Mouse (Mus musculus) hindbrain, embryonic 10.5 days (tissue): ENCODE results near the gene Il17re. TPM values are rescaled to one million over a fixed set of nuclear protein-coding genes. Genes with fewer than 3 reads are reported as not detected.

Experiments
- DNase-seq: peaks from one replicate; pipeline ENCODE4 v3.0.0-alpha.2; 2017; ENCODE audit warnings: low spot score
- H3K27ac ChIP-seq: fragments of 300-500 bp; sonication (generic); 2 replicates; pipeline ENCODE4 v1.5.1; 2016; ENCODE audit warnings: mild to moderate bottlenecking, moderate library complexity
- H3K27me3 ChIP-seq: fragments of 300-500 bp; sonication (generic); 2 replicates; pipeline ENCODE4 v1.6.1; 2016; ENCODE audit warnings: mild to moderate bottlenecking; ENCODE audit not compliant: poor library complexity, insufficient read depth, severe bottlenecking
- H3K36me3 ChIP-seq: fragments of 300-500 bp; sonication (generic); 2 replicates; pipeline ENCODE4 v1.6.1; 2016; ENCODE audit warnings: mild to moderate bottlenecking, moderate library complexity
- H3K4me1 ChIP-seq: fragments of 300-500 bp; sonication (generic); replicated peaks from 2 replicates; pipeline ENCODE4 v1.6.1; 2016; ENCODE audit warnings: mild to moderate bottlenecking
- H3K4me3 ChIP-seq: fragments of 300-500 bp; sonication (generic); 2 replicates; pipeline ENCODE4 v1.5.1; 2016; ENCODE audit warnings: mild to moderate bottlenecking, moderate library complexity
- H3K9me3 ChIP-seq: fragments of 300-500 bp; sonication (generic); 2 replicates; pipeline ENCODE4 v1.6.1; 2016; ENCODE audit warnings: mild to moderate bottlenecking, moderate library complexity
- WGBS: fragments of 180-500 bp; shearing (Covaris S2); methylation state at CpG from one replicate; pipeline ENCODE4 v1.1.7; 2016; 5-methylcytosine and 5-hydroxymethylcytosine counted together
- polyA plus RNA-seq: library from polyadenylated mRNA; unstranded; fragments of >200 nt; fragmentation: Nextera tagmentation; extraction: Ambion mirVana; gene quantifications from 2 replicates; pipeline ENCODE4 v1.2.1, GENCODE M21; 2016

Gene Il17re
- polyA plus RNA-seq, 1 experiment from 2014 or later, result 1.7 TPM

- no peak for DNase-seq
- Histone ChIP-seq H3K4me3 (no peak overlapping the region), H3K36me3 (no peaks in the 10 kb centered on the region), H3K27ac (no peak overlapping the region), H3K4me1 (peaks cover 30% of the 10 kb centered on the region), H3K9me3 (no peaks in the 10 kb centered on the region), H3K27me3 (peaks cover 40% of the 10 kb centered on the region)
- 83% methylated on average over 10 of the region's 10 CpGs for WGBS
Observed at GRCm38 (mm10) chr6:113478906-113479305, 20.6 kb downstream of the Il17re start.

GRCm38 (mm10) chr6:113480555-113481373 is 22.5 kb downstream of the Il17re start:
- Histone ChIP-seq H3K27ac (no peak overlapping the region), H3K4me1 (peaks cover 45% of the 10 kb centered on the region), H3K36me3 (no peaks in the 10 kb centered on the region), H3K27me3 (peaks cover 40% of the 10 kb centered on the region), H3K4me3 (no peak overlapping the region), H3K9me3 (no peaks in the 10 kb centered on the region)
- WGBS, result 68% methylated on average over 18 of the region's 18 CpGs
- DNase-seq, result no peak

GRCm38 (mm10) chr6:113482477-113483099 is 24.3 kb downstream of the Il17re start:
- peak overlapping the region; percentile 94 for H3K27ac ChIP-seq
- H3K27me3 ChIP-seq, result peaks cover 40% of the 10 kb centered on the region
- no peak for DNase-seq
- peaks cover 11% of the 10 kb centered on the region; the same call in 1 of the 2 replicates for H3K36me3 ChIP-seq
- H3K9me3 ChIP-seq, result no peaks in the 10 kb centered on the region
- WGBS, result under 1% methylated on average over 65 of the region's 65 CpGs
- H3K4me3 ChIP-seq, result peak overlapping the region; percentile 62
- H3K4me1 ChIP-seq, result peaks cover 51% of the 10 kb centered on the region

GRCm38 (mm10) chr6:113483100-113483615 is 24.9 kb downstream of the Il17re start, which contains the start of gene Creld1:
Gene Creld1, plus strand, starts transcription at chr6:113483297.
- DNase-seq, result peak; percentile 95
- peaks cover 53% of the 10 kb centered on the region for H3K4me1 ChIP-seq
- H3K4me3 ChIP-seq, result peak within 1 kb of the TSS; percentile 62
- H3K27ac ChIP-seq, result peak within 1 kb of the TSS; percentile 94
- WGBS, result under 1% methylated on average over 26 of the region's 26 CpGs
- no peaks in the 10 kb centered on the region for H3K9me3 ChIP-seq
- H3K36me3 ChIP-seq, result peaks cover 16% of the 10 kb centered on the region
- H3K27me3 ChIP-seq, result peaks cover 40% of the 10 kb centered on the region

- H3K4me3 ChIP-seq, result peak overlapping the region; percentile 62
- H3K27me3 ChIP-seq, result peaks cover 38% of the 10 kb centered on the region
- DNase-seq, result peak; percentile 38
- H3K4me1 ChIP-seq, result peaks cover 53% of the 10 kb centered on the region
- H3K36me3 ChIP-seq, result peaks cover 22% of the 10 kb centered on the region
- H3K27ac ChIP-seq, result peak overlapping the region; percentile 94
- H3K9me3 ChIP-seq, result no peaks in the 10 kb centered on the region
- 15% methylated on average over 10 of the region's 10 CpGs for WGBS
Observed at GRCm38 (mm10) chr6:113483729-113484128, 25.4 kb downstream of the Il17re start.

GRCm38 (mm10) chr6:113487125-113487576 is 28.9 kb downstream of the Il17re start:
- WGBS, result 70% methylated on average over 7 of the region's 7 CpGs
- no peak overlapping the region for H3K4me3 ChIP-seq
- no peak overlapping the region for H3K27ac ChIP-seq
- H3K27me3 ChIP-seq, result peaks cover 5% of the 10 kb centered on the region; the same call in 1 of the 2 replicates
- peaks cover 54% of the 10 kb centered on the region for H3K36me3 ChIP-seq
- DNase-seq, result no peak
- H3K9me3 ChIP-seq, result no peaks in the 10 kb centered on the region
- peaks cover 39% of the 10 kb centered on the region for H3K4me1 ChIP-seq

GRCm38 (mm10) chr6:113489410-113489809 is 31.1 kb downstream of the Il17re start:
- peaks cover 30% of the 10 kb centered on the region for H3K4me1 ChIP-seq
- 95% methylated on average over 14 of the region's 14 CpGs for WGBS
- DNase-seq, result no peak
- H3K4me3 ChIP-seq, result no peak overlapping the region
- no peak overlapping the region for H3K27ac ChIP-seq
- H3K9me3 ChIP-seq, result no peaks in the 10 kb centered on the region
- H3K27me3 ChIP-seq, result peaks cover 8% of the 10 kb centered on the region; the same call in 1 of the 2 replicates
- peaks cover 66% of the 10 kb centered on the region for H3K36me3 ChIP-seq

GRCm38 (mm10) chr6:113492101-113492864 is 34.0 kb downstream of the Il17re start:
- Histone ChIP-seq H3K27ac (no peak overlapping the region), H3K4me1 (peaks cover 27% of the 10 kb centered on the region), H3K27me3 (peaks cover 35% of the 10 kb centered on the region), H3K4me3 (no peak overlapping the region), H3K9me3 (no peaks in the 10 kb centered on the region), H3K36me3 (peaks cover 59% of the 10 kb centered on the region)
- no peak for DNase-seq
- WGBS, result 78% methylated on average over 24 of the region's 24 CpGs

- WGBS, result 2% methylated on average over 54 of the region's 54 CpGs
- DNase-seq, result peak; percentile 79
- Histone ChIP-seq H3K4me3 (peak overlapping the region; percentile 53), H3K27ac (peak overlapping the region; percentile 84), H3K4me1 (peaks cover 31% of the 10 kb centered on the region), H3K9me3 (no peaks in the 10 kb centered on the region), H3K27me3 (peaks cover 38% of the 10 kb centered on the region), H3K36me3 (peaks cover 41% of the 10 kb centered on the region)
Observed at GRCm38 (mm10) chr6:113494258-113494788, 36.0 kb downstream of the Il17re start.

GRCm38 (mm10) chr6:113495071-113495675 is 36.9 kb downstream of the Il17re start:
- no peak for DNase-seq

GRCm38 (mm10) chr6:113499346-113499745 is 41.1 kb downstream of the Il17re start:
- H3K27me3 ChIP-seq, result peaks cover 62% of the 10 kb centered on the region
- WGBS, result 83% methylated on average over 6 of the region's 6 CpGs

More at GRCm38 (mm10) chr6:113495071-113495675, 36.9 kb downstream of the Il17re start:
- Histone ChIP-seq H3K27me3 (peaks cover 42% of the 10 kb centered on the region), H3K4me1 (peaks cover 31% of the 10 kb centered on the region), H3K36me3 (peaks cover 32% of the 10 kb centered on the region), H3K4me3 (peak overlapping the region; percentile 53), H3K27ac (peak overlapping the region; percentile 84), H3K9me3 (no peaks in the 10 kb centered on the region)
- WGBS, result 51% methylated on average over 28 of the region's 28 CpGs

More at GRCm38 (mm10) chr6:113499346-113499745, 41.1 kb downstream of the Il17re start:
- Histone ChIP-seq H3K4me1 (peaks cover 41% of the 10 kb centered on the region), H3K4me3 (no peak overlapping the region), H3K27ac (no peak overlapping the region), H3K9me3 (no peaks in the 10 kb centered on the region; the same call in 1 of the 2 replicates), H3K36me3 (no peaks in the 10 kb centered on the region)
- no peak for DNase-seq
